7 mouse cellular contexts compared by ENCODE assay signal in the genomic region with DNA sequence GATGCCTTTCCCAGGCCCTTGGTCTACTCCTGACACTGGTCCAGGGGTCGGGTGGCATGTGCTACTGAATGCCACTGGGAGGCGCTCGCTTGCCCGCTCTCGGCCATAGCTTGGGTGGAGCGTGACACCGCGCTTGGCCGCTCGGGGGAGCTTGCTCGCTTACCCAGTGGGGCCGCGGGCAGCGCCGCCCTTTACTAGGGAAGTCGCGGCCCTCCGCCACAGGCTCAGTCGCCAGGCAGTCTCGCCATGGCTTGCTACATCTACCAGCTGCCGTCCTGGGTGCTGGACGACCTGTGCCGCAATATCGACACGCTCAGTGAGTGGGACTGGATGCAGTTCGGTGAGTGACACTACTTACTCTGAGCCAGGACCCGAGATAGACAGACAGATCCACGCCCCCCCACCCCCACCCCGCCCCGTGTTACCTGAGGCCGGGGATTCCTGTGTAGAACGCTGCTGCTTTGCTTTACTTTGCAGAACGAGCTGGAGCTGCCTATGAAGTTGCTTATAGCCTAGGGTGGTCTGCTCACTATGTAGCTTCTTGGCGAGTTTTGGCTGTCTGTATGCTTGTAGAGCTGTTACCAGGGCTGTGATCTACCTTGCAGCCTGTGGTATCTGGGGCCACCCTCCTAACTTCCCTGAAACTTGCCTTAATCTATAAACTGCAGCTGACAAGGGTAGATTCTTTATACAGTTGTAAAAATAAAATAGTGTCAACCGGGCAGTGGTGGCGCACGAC. TPM values are rescaled to one million over a fixed set of nuclear protein-coding genes. Genes with fewer than 3 reads are reported as not detected.
DNase-seq lines count a peak whose midpoint lies in the region; ATAC-seq lines count a peak whose summit lies in the region.

Gene Irak2 (plus strand): TSS at position 166 of the 739 bp plus-strand sequence.

- H3K9ac ChIP-seq in midbrain, embryonic 13.5 days (replicated peaks) = peak within 1 kb of the TSS; percentile 67

- H3K4me2 ChIP-seq in midbrain, embryonic 13.5 days (replicated peaks) = peak within 1 kb of the TSS; percentile 65

- H3K27me3 ChIP-seq in embryonic facial prominence, embryonic 10.5 days (replicated peaks; ENCODE audit: low read depth, poor library complexity, severe bottlenecking) = no peaks in the 10 kb centered on the region
- H3K27me3 ChIP-seq in limb, embryonic 10.5 days (ENCODE audit: low read depth, poor library complexity, severe bottlenecking) = no peaks in the 10 kb centered on the region
- H3K27me3 ChIP-seq in midbrain, embryonic 13.5 days = no peaks in the 10 kb centered on the region

- peak within 1 kb of the TSS; percentile 77 for H3K27ac ChIP-seq in embryonic facial prominence, embryonic 10.5 days (replicated peaks)
- peak within 1 kb of the TSS; percentile 77 for H3K27ac ChIP-seq in limb, embryonic 10.5 days
- no peak within 1 kb of the TSS for H3K27ac ChIP-seq in midbrain, embryonic 13.5 days

- H3K4me1 ChIP-seq in embryonic facial prominence, embryonic 10.5 days = peaks cover 7% of the 10 kb centered on the region; the same call in 1 of the 2 replicates
- peaks cover 7% of the 10 kb centered on the region; the same call in 1 of the 2 replicates for H3K4me1 ChIP-seq in limb, embryonic 10.5 days
- 0 out of 2 replicates have a peak, but pooled peaks cover 2% of the 10 kb centered on the region for H3K4me1 ChIP-seq in midbrain, embryonic 13.5 days (replicated peaks)

- WGBS in embryonic facial prominence, embryonic 10.5 days = 9% methylated on average over 37 of the region's 37 CpGs
- WGBS in limb, embryonic 10.5 days = 10% methylated on average over 37 of the region's 37 CpGs
- 10% methylated on average over 37 of the region's 37 CpGs for WGBS in midbrain, embryonic 13.5 days

- H3K36me3 ChIP-seq in embryonic facial prominence, embryonic 10.5 days (replicated peaks) = peaks cover 9% of the 10 kb centered on the region
- H3K36me3 ChIP-seq in limb, embryonic 10.5 days = peaks cover 6% of the 10 kb centered on the region
- H3K36me3 ChIP-seq in midbrain, embryonic 13.5 days = peaks cover 7% of the 10 kb centered on the region

- DNase-seq in adrenal gland, adult 8-10 months = peak; percentile 92
- DNase-seq in embryonic facial prominence, embryonic 10.5 days (ENCODE audit: low spot score) = peak; percentile 95
- peak; percentile 94 for DNase-seq in kidney, adult 11 months
- DNase-seq in limb, embryonic 10.5 days (ENCODE audit: low spot score) = peak; percentile 94
- DNase-seq in spleen, adult 12 weeks (ENCODE audit: low spot score) = peak; percentile 90

- peak within 1 kb of the TSS; percentile 64 for H3K4me3 ChIP-seq in embryonic facial prominence, embryonic 10.5 days
- peak within 1 kb of the TSS; percentile 59 for H3K4me3 ChIP-seq in limb, embryonic 10.5 days
- peak within 1 kb of the TSS; percentile 45 for H3K4me3 ChIP-seq in midbrain, embryonic 13.5 days (replicated peaks)

- ATAC-seq in granulocyte monocyte progenitor cell, adult 5-6 weeks (replicated peaks; ENCODE audit: poor library complexity, severe bottlenecking) = peak; percentile 100
- peak; percentile 95 for ATAC-seq in midbrain, embryonic 13.5 days

- no peaks in the 10 kb centered on the region for H3K9me3 ChIP-seq in embryonic facial prominence, embryonic 10.5 days
- H3K9me3 ChIP-seq in limb, embryonic 10.5 days (replicated peaks) = no peaks in the 10 kb centered on the region
- no peaks in the 10 kb centered on the region for H3K9me3 ChIP-seq in midbrain, embryonic 13.5 days

RNA-seq across cellular contexts. Expression of gene Irak2, which starts in this region (rescaled TPM):
- 10 to 100 TPM; 11.8 to 38.3 (median 22.4) TPM for total RNA-seq in adrenal gland, adult 8-10 months (2022)
- polyA plus RNA-seq in embryonic facial prominence, embryonic 10.5 days (2016; fragmentation: Nextera tagmentation; extraction: Ambion mirVana) = 3.8 and 4.5 TPM in 2 replicates
- 6.7 and 9.5 TPM in 2 replicates for total RNA-seq in granulocyte monocyte progenitor cell, adult 5-6 weeks (2014; fragmentation: Nextera tagmentation)
- 6.4 and 17.5 TPM in 2 replicates for total RNA-seq in granulocyte monocyte progenitor cell, adult 5-6 weeks (2017)
- 4.5 and 8.0 TPM in 2 replicates for polyA plus RNA-seq in limb, embryonic 10.5 days (2016; fragmentation: Nextera tagmentation; extraction: Ambion mirVana)
- polyA plus RNA-seq in midbrain, embryonic 13.5 days (2015; fragmentation: Nextera tagmentation; extraction: Ambion mirVana) = 0.99 and 1.3 TPM in 2 replicates
